Mouse (Mus musculus): ENCODE results near the gene Zc2hc1b.

Gene Zc2hc1b

DNA sequence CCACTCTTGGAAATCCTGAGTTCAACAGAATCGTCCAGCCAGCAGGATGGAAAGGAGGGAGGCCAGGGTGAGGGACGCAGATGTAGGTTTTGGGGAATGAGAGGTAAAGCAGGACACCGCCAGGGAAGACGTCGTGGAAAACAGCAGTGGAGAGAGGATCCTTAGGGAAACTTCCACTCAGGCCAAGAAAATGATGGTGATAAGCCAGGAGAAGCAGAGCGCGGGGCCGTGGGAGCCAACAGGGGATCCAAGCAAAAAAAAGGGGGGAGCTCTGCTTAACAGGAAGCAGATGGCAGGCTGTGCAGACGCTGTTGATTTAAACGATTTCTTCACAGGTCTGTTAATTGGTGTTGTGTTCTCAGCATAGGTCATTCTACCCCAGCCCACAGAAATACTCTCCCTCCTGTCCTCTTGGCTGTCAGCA, 5.0 kb downstream of the Zc2hc1b start:
- no peak for DNase-seq (ENCODE audit: low read depth, low spot score)

GRCm38 (mm10) chr10:13171461-13171860, 6.4 kb downstream of the Zc2hc1b start:
- no peak for DNase-seq (ENCODE audit: low read depth, low spot score)

- DNase-seq (ENCODE audit: low read depth, low spot score) = no peak
Observed at GRCm38 (mm10) chr10:13170739-13171448, 6.9 kb downstream of the Zc2hc1b start.

GRCm38 (mm10) chr10:13168461-13168860, 9.4 kb downstream of the Zc2hc1b start:
- no peak for DNase-seq (ENCODE audit: low read depth, low spot score)

- no peak for DNase-seq (ENCODE audit: low read depth, low spot score)
Observed at GRCm38 (mm10) chr10:13162031-13162430, 15.8 kb downstream of the Zc2hc1b start.

GRCm38 (mm10) chr10:13160913-13161312, 16.9 kb downstream of the Zc2hc1b start:
- peak; percentile 48 for DNase-seq (ENCODE audit: low read depth, low spot score)

DNA sequence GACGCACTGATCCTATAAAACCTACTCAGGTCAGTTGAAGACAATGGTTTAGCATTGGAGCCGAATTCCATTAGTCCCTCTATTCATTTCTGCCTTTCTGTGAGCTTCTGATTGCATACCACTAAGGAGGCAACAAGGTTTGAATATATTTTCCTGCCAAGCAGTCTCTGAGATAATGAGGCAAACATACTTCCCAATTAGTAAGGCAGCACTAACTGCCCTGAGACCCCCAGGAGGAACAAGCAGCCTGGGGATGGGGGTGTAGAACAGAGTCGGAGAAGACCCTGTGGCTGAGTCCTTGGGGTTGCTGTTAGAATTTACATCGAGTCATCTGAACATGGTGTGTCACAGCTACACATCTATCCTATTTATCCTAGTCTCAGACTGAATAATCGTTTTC, 22.4 kb downstream of the Zc2hc1b start:
- no peak for DNase-seq (ENCODE audit: low read depth, low spot score)

- DNase-seq (ENCODE audit: low read depth, low spot score) = no peak
Observed at GRCm38 (mm10) chr10:13152811-13153364, 24.9 kb downstream of the Zc2hc1b start.

- DNase-seq (ENCODE audit: low read depth, low spot score) = no peak
Observed at GRCm38 (mm10) chr10:13151353-13151752, 26.5 kb downstream of the Zc2hc1b start.

DNA sequence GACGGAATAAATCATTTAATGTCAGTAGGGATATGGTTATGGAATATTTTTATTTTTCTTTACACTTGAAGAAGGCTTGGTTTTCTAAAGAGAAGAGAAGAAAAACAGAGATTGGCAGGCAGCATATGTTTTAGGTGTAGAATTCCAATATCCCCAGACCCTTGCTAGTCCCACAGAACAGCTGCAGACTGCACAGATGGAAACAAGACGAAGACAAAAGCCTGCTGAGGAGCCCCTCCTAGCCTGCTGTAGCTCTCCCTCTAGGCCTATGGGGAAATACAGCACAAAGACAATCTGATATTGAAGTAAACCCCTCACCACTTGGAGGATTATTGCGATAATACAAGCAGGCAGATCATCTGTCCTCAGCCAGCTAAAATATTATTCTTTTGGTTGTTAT, 27.4 kb downstream of the Zc2hc1b start:
- no peak for DNase-seq (ENCODE audit: low read depth, low spot score)

- no peak for DNase-seq (ENCODE audit: low read depth, low spot score)
Observed at GRCm38 (mm10) chr10:13140434-13140833, 37.4 kb downstream of the Zc2hc1b start.

- no peak for DNase-seq (ENCODE audit: low read depth, low spot score)
Observed at GRCm38 (mm10) chr10:13137906-13138305, 39.9 kb downstream of the Zc2hc1b start.

DNA sequence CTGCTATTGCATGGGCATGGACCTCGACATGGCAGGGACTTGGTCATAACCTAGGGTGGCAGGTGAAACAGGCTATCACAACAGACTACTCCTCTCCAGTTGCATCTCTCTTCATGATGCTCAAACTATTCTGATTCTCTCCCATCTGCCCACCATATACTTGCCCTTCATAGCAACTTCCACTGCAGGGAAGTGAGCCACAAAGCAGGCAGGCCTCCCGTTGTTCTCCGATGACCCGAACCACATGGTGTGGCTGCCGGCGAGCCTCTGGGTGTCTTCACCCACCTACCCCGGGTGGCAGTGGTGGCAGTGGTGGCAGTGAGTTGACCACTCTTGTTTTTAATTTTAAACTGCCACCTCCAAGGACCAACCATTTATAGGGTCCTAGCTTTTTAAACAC, 42.1 kb downstream of the Zc2hc1b start:
- DNase-seq (ENCODE audit: low read depth, low spot score) = no peak

GRCm38 (mm10) chr10:13135276-13135675, 42.5 kb downstream of the Zc2hc1b start:
- no peak for DNase-seq (ENCODE audit: low read depth, low spot score)

DNA sequence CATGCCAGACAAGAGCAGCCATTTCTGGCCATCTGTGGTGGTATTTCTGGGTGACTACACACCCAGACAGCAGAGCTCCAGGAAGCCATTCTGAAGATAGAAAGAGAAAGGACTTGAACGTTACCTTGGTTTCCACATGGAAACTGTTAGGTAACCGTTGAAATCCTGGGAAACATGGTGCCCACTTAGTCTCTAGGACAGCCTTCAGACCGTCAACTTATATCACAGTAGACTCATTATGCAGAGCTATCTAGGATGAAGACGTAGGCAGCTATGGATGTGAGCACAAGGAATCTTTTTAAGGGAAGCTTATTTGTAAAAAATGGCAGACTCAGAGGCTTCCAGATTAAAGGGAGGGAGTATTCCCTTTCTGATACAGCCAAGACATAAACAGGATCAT, 44.0 kb downstream of the Zc2hc1b start:
- peak; percentile 21 for DNase-seq (ENCODE audit: low read depth, low spot score)

- no peak for DNase-seq (ENCODE audit: low read depth, low spot score)
Observed at GRCm38 (mm10) chr10:13127946-13128345, 49.9 kb downstream of the Zc2hc1b start.

DNA sequence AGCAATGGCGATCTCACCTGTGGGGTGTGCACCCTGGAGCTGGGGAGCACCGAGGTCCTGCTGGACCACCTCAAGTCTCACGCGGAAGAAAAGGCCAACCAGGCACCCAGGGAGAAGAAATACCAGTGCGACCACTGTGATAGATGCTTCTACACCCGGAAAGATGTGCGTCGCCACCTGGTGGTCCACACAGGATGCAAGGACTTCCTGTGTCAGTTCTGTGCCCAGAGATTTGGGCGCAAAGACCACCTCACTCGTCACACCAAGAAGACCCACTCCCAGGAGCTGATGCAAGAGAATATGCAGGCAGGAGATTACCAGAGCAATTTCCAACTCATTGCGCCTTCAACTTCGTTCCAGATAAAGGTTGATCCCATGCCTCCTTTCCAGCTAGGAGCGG, 50.5 kb downstream of the Zc2hc1b start:
- DNase-seq (ENCODE audit: low read depth, low spot score) = no peak

DNA sequence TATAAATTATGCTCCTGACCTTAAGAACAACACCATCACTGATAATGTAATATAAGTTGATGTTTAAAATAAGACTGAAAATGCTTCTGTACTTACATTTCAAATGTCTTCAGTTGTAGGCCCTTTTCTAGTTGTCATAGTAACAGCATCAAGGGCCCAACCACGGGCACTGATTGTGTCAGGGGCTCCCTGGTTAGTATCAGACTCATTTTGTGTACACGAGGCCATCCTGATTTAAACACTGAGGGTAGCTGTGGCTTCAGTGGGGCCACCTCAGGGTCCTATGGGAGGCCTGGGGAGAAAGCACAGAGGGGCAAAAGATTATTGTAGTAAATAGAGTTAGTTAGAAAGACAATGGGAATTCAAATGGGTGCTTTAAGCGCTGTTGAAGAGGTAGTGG, 52.0 kb downstream of the Zc2hc1b start:
- no peak for DNase-seq (ENCODE audit: low read depth, low spot score)

DNA sequence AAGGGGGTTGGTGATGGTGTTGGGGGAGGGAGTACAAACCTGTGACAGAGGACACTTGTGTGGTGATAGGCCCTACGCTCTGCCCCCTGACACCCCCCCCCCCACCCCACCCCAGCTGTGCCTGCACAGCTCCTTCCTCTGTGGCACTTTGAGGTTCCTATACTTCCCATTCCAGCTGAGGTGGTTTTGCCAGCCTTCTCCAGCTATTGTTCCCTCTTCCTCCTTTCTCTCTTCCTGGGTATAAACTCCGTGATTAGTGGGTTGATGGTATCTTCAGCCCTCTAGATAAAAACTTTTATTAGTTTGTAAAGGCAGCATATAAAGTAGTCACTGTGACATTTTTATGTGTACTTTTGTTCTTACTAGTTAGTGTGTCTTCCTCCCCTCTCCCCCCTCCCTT, 58.5 kb downstream of the Zc2hc1b start:
- no peak for DNase-seq (ENCODE audit: low read depth, low spot score)

DNA sequence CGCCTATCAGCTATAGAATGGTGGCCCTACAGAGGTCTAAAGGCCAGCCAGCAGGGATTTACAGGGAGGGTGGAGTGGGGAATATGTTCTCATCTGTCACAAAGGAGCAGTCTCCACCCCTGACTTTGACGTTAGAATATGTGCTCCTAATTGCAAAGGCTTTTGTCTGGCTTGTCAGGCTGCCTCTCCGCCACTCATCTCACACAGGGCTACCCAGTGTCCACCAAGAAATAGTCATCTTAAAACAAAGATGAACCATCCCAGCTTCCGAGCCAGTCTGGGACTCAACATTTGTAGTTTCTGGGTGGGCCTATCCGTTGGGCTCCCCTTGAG, 59.1 kb downstream of the Zc2hc1b start:
- DNase-seq (ENCODE audit: low read depth, low spot score) = no peak

GRCm38 (mm10) chr10:13118024-13118769, 59.6 kb downstream of the Zc2hc1b start:
- no peak for DNase-seq (ENCODE audit: low read depth, low spot score)

GRCm38 (mm10) chr10:13116706-13117665, 60.8 kb downstream of the Zc2hc1b start:
- DNase-seq (ENCODE audit: low read depth, low spot score) = no peak

Data from telencephalon, adult 2 months (tissue).